Mouse (Mus musculus): Measurements from ENCODE around the gene Htra3.
A peak's percentile ranks its signal among the peaks of the same experiment; 100 is the strongest.

The Htra3 gene

DNA sequence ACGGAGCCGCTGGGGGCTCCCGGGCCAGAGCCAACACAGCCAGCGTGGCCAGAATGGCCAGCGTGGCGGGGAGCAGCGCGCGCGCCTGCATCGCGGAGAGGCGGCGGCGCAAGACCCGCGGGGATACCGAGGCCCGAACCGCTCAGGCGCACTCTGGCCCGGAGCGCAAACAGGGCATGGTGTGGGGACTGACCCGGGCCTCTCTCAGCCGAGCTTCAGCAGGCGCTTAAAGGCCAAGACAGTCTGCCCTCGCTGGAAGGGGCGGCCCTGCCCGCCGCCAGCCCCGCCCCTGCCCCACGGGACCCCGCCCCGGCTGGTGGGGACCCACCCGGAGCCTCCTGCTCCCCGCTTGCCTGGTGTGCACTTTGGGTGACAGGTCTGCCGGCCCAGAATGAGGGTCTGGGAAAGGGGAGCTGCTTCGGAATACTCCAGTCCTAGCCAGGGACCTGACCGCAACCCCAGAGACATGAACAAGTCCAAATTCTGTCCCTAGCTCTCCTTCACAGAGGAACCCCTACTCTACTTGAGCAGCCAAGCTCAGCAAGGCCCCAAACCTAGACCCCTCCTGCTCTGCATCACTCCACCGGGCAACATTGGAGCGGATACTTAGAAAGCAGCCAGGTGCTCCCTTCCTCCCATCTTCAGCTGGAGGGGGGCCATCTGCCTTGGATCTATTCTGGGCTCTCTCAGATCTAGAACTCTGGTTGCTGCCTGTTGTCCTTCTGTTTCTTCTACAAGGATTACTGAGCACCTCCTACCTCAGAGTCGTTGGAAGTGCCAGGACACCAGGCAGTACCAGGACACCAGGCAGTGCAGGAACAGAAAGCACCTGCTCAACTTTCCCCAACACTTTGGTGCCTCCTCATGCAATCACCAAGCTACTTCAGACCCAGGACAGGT lies at the start of gene Htra3:
Gene Htra3, minus strand, starts transcription at position 527 of the 900 bp plus-strand sequence.
- no peak for DNase-seq (ENCODE audit: low read depth, low spot score)

DNA sequence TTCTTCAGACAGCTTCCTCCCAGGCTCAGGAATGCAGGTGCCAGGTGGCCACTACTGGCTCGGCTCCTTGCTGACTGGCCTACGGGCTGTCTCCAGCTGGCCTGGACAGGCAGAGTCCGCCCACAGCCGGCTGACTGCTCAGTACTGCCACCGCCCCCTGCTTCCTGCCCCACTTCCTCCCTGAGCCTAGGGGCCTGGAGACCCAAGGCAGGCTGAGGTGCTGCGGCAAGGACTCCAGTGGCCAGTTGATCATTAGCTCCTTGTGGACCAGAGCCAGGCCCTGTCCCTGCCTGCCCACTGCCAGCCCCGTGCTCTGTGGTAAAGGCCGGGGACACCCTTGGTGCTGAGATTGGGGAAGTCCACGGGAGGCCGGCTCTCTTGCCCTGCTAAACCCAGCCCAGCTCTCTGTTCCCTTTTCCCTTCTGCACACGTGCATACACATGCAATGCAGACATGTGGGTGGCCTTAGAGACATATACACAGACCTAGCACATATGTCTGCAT lies 49.4 kb upstream of the Htra3 start:
- peak; percentile 36 for DNase-seq (ENCODE audit: low read depth, low spot score)

DNA sequence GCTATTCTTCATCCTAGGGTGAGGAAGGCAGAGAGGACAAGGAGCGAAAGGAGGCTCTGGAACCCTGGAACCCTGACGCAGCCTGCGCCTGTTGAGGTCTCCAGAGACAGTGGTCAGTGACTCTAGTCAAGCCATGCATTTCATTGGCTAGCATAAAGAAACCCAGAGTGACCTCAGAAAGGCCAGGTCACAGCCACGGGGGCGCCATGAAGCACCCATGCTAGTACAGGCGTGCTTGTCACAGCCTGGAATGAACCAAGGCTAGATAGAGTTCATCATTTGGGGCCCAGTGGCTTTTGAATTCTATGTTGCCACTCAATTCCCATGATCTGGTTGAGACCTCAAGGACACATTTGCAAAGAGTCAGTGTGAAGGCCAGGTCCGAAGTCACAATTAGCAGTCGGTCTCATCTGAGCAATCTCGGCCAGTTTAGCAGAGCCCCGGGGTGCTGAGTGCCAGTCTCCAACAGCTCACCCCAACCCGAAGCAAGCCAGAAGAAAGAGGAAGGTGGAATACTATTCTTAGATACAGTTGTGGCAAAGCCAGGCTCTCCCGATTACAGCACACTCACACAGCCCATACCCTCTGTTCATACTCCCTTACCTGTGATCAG lies 48.9 kb upstream of the Htra3 start:
- DNase-seq (ENCODE audit: low read depth, low spot score) = no peak

DNA sequence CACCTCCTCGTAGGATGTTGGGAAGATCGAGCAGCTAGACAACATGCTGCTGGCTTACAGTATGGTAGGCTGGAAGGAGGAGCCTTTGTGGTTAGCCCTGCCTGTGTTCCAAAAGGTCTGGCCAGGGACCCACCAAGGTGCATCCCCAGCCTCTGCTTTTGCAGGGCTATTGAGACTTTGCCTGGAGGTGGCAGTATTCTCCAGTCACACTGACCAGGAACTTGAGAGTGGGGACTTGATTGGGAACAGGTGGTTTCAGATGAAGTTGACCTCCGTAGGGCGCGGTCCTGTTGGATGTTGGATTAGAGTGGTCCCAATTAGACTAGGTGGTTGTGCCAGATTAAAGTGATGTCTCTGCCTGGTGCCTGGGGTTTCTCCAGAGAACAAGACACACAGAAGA lies 47.9 kb upstream of the Htra3 start:
- DNase-seq (ENCODE audit: low read depth, low spot score) = no peak

GRCm38 (mm10) chr5:35725840-35726239 lies 46.3 kb upstream of the Htra3 start:
- DNase-seq (ENCODE audit: low read depth, low spot score) = no peak

DNA sequence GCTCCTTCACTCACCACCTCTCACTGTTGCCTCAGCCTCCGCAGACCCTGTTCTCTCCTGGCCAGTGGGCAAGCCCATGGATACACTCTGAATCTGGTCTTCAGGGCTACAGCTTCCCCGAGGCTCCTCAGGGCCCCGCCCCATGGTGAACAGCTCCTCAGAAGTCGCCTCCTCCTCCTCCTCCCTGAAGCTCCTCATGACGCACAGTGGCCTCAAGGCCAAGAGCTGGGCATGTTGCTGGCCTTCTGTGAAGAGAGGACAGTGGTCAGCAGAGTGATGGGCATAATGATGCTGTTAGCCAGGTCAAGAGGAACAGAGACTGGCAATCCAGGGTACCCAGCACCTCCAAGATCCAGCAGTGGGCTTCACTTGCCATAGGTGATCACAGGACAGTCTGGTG lies 44.3 kb upstream of the Htra3 start:
- DNase-seq (ENCODE audit: low read depth, low spot score) = no peak

GRCm38 (mm10) chr5:35722654-35723053 lies 43.1 kb upstream of the Htra3 start:
- no peak for DNase-seq (ENCODE audit: low read depth, low spot score)

GRCm38 (mm10) chr5:35721933-35722332 lies 42.4 kb upstream of the Htra3 start:
- DNase-seq (ENCODE audit: low read depth, low spot score) = no peak

GRCm38 (mm10) chr5:35719880-35720279 lies 40.3 kb upstream of the Htra3 start:
- DNase-seq (ENCODE audit: low read depth, low spot score) = no peak

GRCm38 (mm10) chr5:35719343-35719742 lies 39.8 kb upstream of the Htra3 start:
- DNase-seq (ENCODE audit: low read depth, low spot score) = no peak

DNA sequence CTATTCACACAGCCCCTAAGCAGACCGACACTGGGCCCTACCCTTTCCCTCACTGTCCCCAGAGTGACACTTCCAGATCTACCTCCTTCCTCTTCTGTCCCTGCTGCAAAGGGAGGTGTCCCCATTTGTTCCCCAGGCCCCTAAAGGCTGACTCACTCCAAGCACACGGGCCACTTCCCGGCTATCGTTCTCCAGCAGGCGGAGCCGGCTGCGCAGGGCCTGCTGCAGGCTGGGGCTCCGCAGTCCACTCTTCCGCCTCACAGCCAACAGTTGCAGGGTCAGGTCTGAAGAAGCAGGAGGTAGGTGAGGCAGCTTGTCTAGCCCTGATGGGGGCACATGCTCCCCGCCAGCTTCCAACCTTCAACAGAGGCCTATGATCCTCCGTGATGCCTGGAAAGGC lies 39.2 kb upstream of the Htra3 start:
- no peak for DNase-seq (ENCODE audit: low read depth, low spot score)

DNA sequence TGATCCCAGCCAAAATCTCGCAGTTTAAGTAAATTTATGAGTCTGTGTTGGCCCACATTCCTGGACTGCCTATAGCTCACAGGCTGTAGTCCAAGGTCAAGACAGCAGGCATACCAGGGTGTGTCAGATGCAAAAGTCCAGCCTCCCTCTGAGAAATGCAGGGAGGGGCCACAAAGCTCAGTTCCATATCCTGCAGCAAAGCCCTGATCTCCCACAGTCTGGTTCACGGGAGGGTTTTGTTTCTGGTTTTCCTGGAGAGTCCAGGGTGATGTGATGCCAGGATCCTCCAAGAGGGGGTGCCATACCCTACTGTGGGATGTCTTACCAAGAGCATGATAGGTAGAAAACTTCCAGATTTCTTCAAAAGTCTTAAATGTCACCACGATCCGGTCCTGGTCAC lies 38.4 kb upstream of the Htra3 start:
- DNase-seq (ENCODE audit: low read depth, low spot score) = no peak

- no peak for DNase-seq (ENCODE audit: low read depth, low spot score)
These were observed 37.9 kb upstream of the Htra3 start for GRCm38 (mm10) chr5:35717455-35717854.

- peak; percentile 19 for DNase-seq (ENCODE audit: low read depth, low spot score)
These were observed 34.2 kb upstream of the Htra3 start for GRCm38 (mm10) chr5:35713649-35714354.

DNA sequence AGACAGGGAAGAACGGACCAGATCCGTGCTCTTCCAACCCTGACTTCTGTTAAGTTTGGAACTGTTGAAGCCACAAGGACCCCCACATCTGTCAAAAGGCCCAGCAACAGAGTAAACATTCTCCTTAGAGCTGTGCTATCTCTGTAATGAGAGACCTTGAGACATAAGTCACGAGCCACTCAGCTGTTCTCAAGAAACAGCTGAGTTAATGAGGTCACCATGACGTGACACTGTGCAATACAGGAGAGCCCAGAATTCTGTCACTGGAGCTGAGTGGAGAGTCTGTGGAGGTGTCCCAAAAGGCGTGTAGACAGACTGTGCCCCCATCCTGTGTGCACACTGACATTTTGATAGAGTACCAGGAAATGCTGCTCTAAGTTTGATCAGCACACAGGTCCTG lies 32.9 kb upstream of the Htra3 start:
- DNase-seq (ENCODE audit: low read depth, low spot score) = no peak

GRCm38 (mm10) chr5:35710931-35711330 lies 31.3 kb upstream of the Htra3 start:
- DNase-seq (ENCODE audit: low read depth, low spot score) = no peak

DNA sequence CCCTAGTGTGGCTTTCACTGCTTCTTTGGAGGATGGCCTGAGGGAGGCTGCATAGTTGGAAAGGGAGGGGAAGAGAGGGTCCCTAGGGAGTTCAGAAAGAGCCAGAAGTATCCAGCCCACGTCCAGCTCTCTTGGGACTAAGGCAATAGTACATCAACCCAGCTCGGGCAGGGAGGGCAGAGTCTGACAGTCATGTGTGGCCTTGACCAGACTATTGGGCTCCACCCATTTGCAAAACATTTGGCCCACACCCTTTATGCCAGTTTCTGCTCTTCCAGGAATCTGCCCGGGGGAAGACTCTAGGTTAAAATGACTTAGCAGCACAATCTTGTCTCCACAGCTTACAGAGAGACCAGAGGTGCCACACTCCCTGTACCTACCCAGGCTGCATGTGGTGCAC lies 30.9 kb upstream of the Htra3 start:
- no peak for DNase-seq (ENCODE audit: low read depth, low spot score)

- DNase-seq (ENCODE audit: low read depth, low spot score) = no peak
These were observed 25.8 kb upstream of the Htra3 start for GRCm38 (mm10) chr5:35705411-35705810.

DNA sequence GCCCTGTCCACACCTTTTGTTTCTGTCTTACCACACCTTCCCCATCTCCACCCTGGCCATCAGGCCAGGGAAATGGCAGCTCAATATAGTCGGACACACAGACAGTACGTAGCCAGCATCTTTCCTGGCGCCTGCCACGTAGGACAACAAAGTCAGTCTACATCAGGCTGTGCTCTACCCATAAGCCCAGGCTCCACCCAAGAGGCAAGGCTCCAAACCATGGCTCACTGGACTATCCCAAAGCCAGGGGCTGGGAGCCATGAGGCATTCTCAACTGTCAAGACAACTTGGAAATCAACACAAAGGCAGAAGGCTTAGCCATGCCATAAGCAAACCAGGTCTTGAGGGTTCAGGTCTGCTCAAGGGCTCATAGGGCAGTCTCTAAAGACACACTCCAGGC lies 24.2 kb upstream of the Htra3 start:
- DNase-seq (ENCODE audit: low read depth, low spot score) = no peak

DNA sequence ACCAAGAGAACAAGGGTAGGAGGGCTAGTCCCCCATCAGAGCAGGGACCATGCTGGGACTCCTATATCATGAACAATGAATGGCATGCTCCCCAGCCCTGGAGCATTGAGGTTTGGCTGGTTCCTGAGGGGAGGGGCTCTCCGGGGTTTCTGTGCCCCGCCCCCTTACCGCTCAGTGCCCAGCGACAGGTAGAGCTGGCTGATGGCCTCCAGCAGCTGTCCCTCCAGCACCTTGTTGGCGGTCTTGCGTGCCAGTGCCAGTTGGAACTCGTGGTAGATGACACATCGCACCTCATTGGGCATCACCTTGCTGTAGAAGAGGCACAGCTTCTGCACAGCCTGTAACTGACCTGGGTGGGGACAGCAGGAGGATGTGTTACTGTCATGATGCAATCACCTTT lies 23.6 kb upstream of the Htra3 start:
- DNase-seq (ENCODE audit: low read depth, low spot score) = no peak

DNA sequence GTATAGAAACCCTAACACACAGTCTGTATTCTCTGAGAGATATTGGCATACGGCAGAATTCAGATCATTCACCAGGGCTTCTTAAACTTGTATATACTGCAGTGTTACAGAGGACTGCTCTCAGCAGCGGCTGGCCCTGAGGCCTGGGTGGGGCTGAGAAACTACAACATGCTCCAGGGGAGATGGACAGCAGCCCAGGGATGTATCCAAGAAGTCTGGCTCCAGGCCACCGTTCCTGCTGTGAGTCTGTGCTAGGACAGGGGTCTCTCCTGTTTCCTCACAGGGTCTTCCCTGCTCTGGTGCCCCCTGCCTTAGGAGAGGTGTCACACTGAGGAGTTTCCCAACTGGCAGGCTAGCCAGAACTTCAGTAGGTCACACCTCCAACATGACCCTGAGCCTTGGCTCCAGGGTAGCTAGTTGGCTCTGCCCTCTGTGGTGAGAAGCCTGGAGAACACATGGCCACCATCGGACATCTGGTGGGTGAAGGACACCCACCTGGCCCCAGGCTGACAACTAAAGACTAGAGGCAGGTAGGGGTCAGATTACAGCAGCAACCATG lies 23.1 kb upstream of the Htra3 start:
- no peak for DNase-seq (ENCODE audit: low read depth, low spot score)

GRCm38 (mm10) chr5:35701042-35701441 lies 21.5 kb upstream of the Htra3 start:
- peak; percentile 25 for DNase-seq (ENCODE audit: low read depth, low spot score)

All from CD4-positive helper T cell, adult 2 months (primary cell).